Mouse (Mus musculus) neural tube, embryonic 11.5 days (tissue): ENCODE measurements around the gene Gm266. TPM values are rescaled to one million over a fixed set of nuclear protein-coding genes. Genes with fewer than 3 reads are reported as not detected.

Source experiments
- ATAC-seq: fragments of 200-750 bp; cut with Nextera tagmentation; 2 replicates; pipeline ENCODE4 v1.8.0; 2017; ENCODE audit warnings: moderate number of reproducible peaks, mild to moderate bottlenecking, moderate TSS enrichment, moderate library complexity; ENCODE audit not compliant: insufficient read depth, low FRiP score, low TSS enrichment
- DNase-seq: peaks from one replicate; pipeline ENCODE4 v3.0.0-alpha.2; 2015; ENCODE audit warnings: low spot score
- H3K27ac ChIP-seq: fragments of 300-500 bp; sonication (generic); 2 replicates; pipeline ENCODE4 v1.5.1; 2014; ENCODE audit warnings: low read depth, mild to moderate bottlenecking, low read length
- H3K27me3 ChIP-seq: fragments of 300-500 bp; sonication (generic); 2 replicates; pipeline ENCODE4 v1.6.1; 2014; ENCODE audit warnings: mild to moderate bottlenecking, low read length, mixed read lengths; ENCODE audit not compliant: control insufficient read depth, insufficient read depth
- H3K36me3 ChIP-seq: fragments of 300-500 bp; sonication (generic); 2 replicates; pipeline ENCODE4 v1.6.1; 2014; ENCODE audit warnings: mild to moderate bottlenecking, low read length, moderate library complexity, mixed read lengths; ENCODE audit not compliant: control insufficient read depth, insufficient read depth
- H3K4me1 ChIP-seq: fragments of 300-500 bp; sonication (generic); 2 replicates; pipeline ENCODE4 v1.6.1; 2014; ENCODE audit warnings: low read length, mixed read lengths; ENCODE audit not compliant: control insufficient read depth, insufficient read depth
- H3K4me2 ChIP-seq: fragments of 300-500 bp; sonication (generic); 2 replicates; pipeline ENCODE4 v1.6.1; 2014; ENCODE audit warnings: low read depth, mild to moderate bottlenecking, moderate library complexity
- H3K4me3 ChIP-seq: fragments of 300-500 bp; sonication (generic); 2 replicates; pipeline ENCODE4 v1.5.1; 2014; ENCODE audit warnings: low read depth, low read length
- H3K9ac ChIP-seq: fragments of 300-500 bp; sonication (generic); 2 replicates; pipeline ENCODE4 v1.6.1; 2014; ENCODE audit warnings: mild to moderate bottlenecking, low read length
- H3K9me3 ChIP-seq: fragments of 300-500 bp; sonication (generic); 2 replicates; pipeline ENCODE4 v1.6.1; 2016; ENCODE audit warnings: low read length; ENCODE audit not compliant: control insufficient read depth
- WGBS: fragments of 180-500 bp; shearing (Covaris S2); extraction: QIAGEN DNeasy Blood & Tissue Kit; methylation state at CpG from one replicate; pipeline ENCODE4 v1.1.7; 2014; 5-methylcytosine and 5-hydroxymethylcytosine counted together
- polyA plus RNA-seq: library from polyadenylated mRNA; unstranded; fragments of >200 nt; fragmentation: Nextera tagmentation; extraction: Ambion mirVana; gene quantifications from 2 replicates; pipeline ENCODE4 v1.2.1, GENCODE M21; 2014

Gene Gm266
- polyA plus RNA-seq, 1 experiment from 2014 or later = 5.3 TPM

DNA sequence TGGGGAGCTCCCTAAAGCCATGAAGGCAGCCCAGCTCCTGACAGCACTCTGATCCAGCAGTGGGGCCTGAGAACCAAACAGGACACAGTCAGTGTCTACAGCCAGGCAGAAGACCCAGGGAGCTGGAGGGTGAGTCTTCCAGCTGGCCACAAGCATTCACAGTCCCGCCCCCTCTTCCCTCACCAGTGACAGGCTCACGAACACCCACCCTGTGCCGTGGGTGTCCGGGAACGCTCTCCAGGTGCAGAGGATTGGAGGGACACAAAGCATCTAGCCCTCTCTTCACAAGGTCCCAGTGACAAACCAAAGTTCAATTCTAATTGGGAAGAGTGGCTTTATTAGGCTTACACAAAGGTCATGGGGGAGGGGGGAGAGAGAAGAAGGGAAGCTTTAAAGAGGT lies 34.2 kb upstream of the Gm266 start:
- Histone ChIP-seq H3K27ac (no peak overlapping the region), H3K4me3 (no peak overlapping the region), H3K9ac (no peak overlapping the region), H3K27me3 (no peaks in the 10 kb centered on the region), H3K4me2 (no peak overlapping the region), H3K9me3 (no peaks in the 10 kb centered on the region), H3K36me3 (no peaks in the 10 kb centered on the region), H3K4me1 (no peaks in the 10 kb centered on the region)
- ATAC-seq = no peak
- no peak for DNase-seq
- 55% methylated on average over 5 of the region's 5 CpGs for WGBS

- DNase-seq (no peak), ATAC-seq (no peak)
- no peak overlapping the region for H3K4me3 ChIP-seq
- WGBS = 92% methylated on average over 9 of the region's 9 CpGs
- no peak overlapping the region for H3K4me2 ChIP-seq
- H3K4me1 ChIP-seq = 0 out of 2 replicates have a peak, but pooled peaks cover 4% of the 10 kb centered on the region
- no peak overlapping the region for H3K27ac ChIP-seq
- H3K9me3 ChIP-seq = no peaks in the 10 kb centered on the region
- no peak overlapping the region for H3K9ac ChIP-seq
- H3K36me3 ChIP-seq = no peaks in the 10 kb centered on the region
- no peaks in the 10 kb centered on the region for H3K27me3 ChIP-seq
Measured at GRCm38 (mm10) chr12:111518391-111518790, 32.8 kb upstream of the Gm266 start.

DNA sequence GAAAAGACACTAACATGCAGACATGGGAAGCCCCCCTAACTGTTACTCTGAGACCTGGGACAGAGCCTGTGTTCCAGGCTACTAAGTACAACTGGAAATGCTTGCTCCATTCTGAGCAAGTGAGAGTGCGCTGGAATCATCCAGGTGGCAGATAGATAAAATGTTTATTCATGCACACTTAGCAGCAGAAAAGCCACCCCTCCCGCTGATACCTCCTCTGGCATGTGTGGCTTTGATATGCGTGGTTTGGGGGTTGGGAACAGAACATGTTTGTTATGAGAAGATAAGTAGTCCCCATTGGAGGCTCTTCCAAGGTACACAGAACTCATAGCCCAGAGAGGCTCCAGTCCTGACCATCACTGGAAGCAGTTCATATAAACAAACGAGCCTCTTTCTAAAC lies 32.3 kb upstream of the Gm266 start:
- no peaks in the 10 kb centered on the region for H3K36me3 ChIP-seq
- no peaks in the 10 kb centered on the region for H3K9me3 ChIP-seq
- 0 out of 2 replicates have a peak, but pooled peaks cover 4% of the 10 kb centered on the region for H3K4me1 ChIP-seq
- no peak overlapping the region for H3K4me2 ChIP-seq
- H3K27ac ChIP-seq = no peak overlapping the region
- DNase-seq (no peak), ATAC-seq (no peak)
- 75% methylated on average over 4 of the region's 4 CpGs for WGBS
- H3K9ac ChIP-seq = no peak overlapping the region
- no peaks in the 10 kb centered on the region for H3K27me3 ChIP-seq
- no peak overlapping the region for H3K4me3 ChIP-seq

- DNase-seq (no peak), ATAC-seq (no peak)
- Histone ChIP-seq H3K4me2 (no peak overlapping the region), H3K27ac (no peak overlapping the region), H3K4me3 (no peak overlapping the region), H3K9ac (no peak overlapping the region), H3K27me3 (no peaks in the 10 kb centered on the region), H3K4me1 (0 out of 2 replicates have a peak, but pooled peaks cover 4% of the 10 kb centered on the region), H3K9me3 (no peaks in the 10 kb centered on the region), H3K36me3 (no peaks in the 10 kb centered on the region)
- WGBS = 91% methylated on average over 6 of the region's 6 CpGs
Measured at GRCm38 (mm10) chr12:111516826-111517225, 31.2 kb upstream of the Gm266 start.

GRCm38 (mm10) chr12:111515920-111516319 lies 30.3 kb upstream of the Gm266 start:
- no peak overlapping the region for H3K27ac ChIP-seq
- H3K27me3 ChIP-seq = no peaks in the 10 kb centered on the region
- H3K4me3 ChIP-seq = no peak overlapping the region
- H3K4me1 ChIP-seq = 0 out of 2 replicates have a peak, but pooled peaks cover 4% of the 10 kb centered on the region
- no peak overlapping the region for H3K4me2 ChIP-seq
- DNase-seq = no peak
- no peaks in the 10 kb centered on the region for H3K36me3 ChIP-seq
- 90% methylated on average over 5 of the region's 5 CpGs for WGBS
- no peaks in the 10 kb centered on the region for H3K9me3 ChIP-seq
- ATAC-seq = no peak
- H3K9ac ChIP-seq = no peak overlapping the region

- H3K27me3 ChIP-seq = no peaks in the 10 kb centered on the region
- DNase-seq = no peak
- H3K27ac ChIP-seq = no peak overlapping the region
- no peak overlapping the region for H3K9ac ChIP-seq
- no peaks in the 10 kb centered on the region for H3K9me3 ChIP-seq
- H3K36me3 ChIP-seq = no peaks in the 10 kb centered on the region
- 0 out of 2 replicates have a peak, but pooled peaks cover 4% of the 10 kb centered on the region for H3K4me1 ChIP-seq
- H3K4me2 ChIP-seq = no peak overlapping the region
- 71% methylated on average over 7 of the region's 7 CpGs for WGBS
- no peak for ATAC-seq
- no peak overlapping the region for H3K4me3 ChIP-seq
Measured at GRCm38 (mm10) chr12:111514874-111515649, 29.4 kb upstream of the Gm266 start.

DNA sequence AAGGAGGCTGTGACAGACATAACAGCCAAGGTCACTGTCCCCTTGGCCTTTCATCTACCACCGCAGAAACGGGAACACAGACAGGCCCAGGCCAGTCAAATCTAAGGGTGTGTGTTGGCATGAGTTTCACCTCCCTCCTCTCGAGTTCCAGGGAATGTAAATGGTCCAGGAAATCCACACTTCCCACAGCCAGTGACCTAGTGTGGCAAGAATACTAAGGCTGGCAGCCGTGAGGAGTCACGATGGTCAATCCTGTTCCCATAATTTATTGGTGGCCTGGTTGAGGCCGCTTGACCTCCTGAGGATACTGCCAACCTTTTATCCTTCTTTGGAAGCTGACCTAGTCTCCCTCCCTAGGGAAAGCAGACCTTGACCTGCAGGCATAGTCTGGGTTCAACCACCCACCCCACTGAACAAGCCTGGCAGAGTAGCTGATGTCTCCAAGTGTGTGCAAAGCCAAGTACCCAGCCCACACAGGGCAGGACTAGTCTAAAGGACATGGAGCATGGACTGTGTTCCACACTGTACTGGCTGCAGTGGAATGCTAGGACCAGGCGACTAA lies 28.7 kb upstream of the Gm266 start:
- Histone ChIP-seq H3K27ac (no peak overlapping the region), H3K9ac (no peak overlapping the region), H3K4me1 (0 out of 2 replicates have a peak, but pooled peaks cover 4% of the 10 kb centered on the region), H3K4me3 (no peak overlapping the region), H3K4me2 (no peak overlapping the region), H3K36me3 (no peaks in the 10 kb centered on the region), H3K9me3 (no peaks in the 10 kb centered on the region), H3K27me3 (no peaks in the 10 kb centered on the region)
- DNase-seq (no peak), ATAC-seq (no peak)
- 63% methylated on average over 7 of the region's 7 CpGs for WGBS

DNA sequence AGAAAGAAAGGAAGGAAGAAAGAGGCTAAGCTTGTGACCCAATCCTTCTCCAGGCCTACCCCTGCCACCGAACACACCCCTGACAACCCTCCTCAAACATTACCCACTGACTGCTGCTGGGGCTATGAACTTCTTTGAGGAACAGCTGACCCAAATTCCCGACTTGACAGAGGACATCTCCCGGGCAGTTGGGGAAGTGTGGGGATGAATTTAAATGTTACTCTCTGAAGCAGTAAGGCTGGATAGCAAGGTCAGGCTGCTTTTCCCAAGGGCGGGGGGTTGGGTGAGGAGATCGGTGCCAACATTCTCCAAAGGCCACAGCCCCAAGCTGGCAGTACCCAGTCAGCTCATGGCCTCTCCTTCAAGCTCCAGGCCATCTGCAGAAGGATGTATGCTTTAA lies 28.1 kb upstream of the Gm266 start:
- DNase-seq (no peak), ATAC-seq (no peak)
- H3K9ac ChIP-seq = no peak overlapping the region
- 67% methylated on average over 5 of the region's 5 CpGs for WGBS
- H3K4me1 ChIP-seq = 0 out of 2 replicates have a peak, but pooled peaks cover 4% of the 10 kb centered on the region
- H3K36me3 ChIP-seq = no peaks in the 10 kb centered on the region
- H3K27ac ChIP-seq = no peak overlapping the region
- H3K27me3 ChIP-seq = no peaks in the 10 kb centered on the region
- no peak overlapping the region for H3K4me2 ChIP-seq
- H3K4me3 ChIP-seq = no peak overlapping the region
- no peaks in the 10 kb centered on the region for H3K9me3 ChIP-seq

- no peak for DNase-seq
- Histone ChIP-seq H3K4me2 (no peak overlapping the region), H3K27me3 (no peaks in the 10 kb centered on the region), H3K4me1 (0 out of 2 replicates have a peak, but pooled peaks cover 4% of the 10 kb centered on the region), H3K4me3 (no peak overlapping the region), H3K36me3 (no peaks in the 10 kb centered on the region), H3K9ac (no peak overlapping the region), H3K9me3 (no peaks in the 10 kb centered on the region), H3K27ac (no peak overlapping the region)
- WGBS = 91% methylated on average over 12 of the region's 12 CpGs
- ATAC-seq = no peak
Measured at GRCm38 (mm10) chr12:111512572-111513063, 27.0 kb upstream of the Gm266 start.
